Mouse (Mus musculus) spleen, adult 2 months (tissue): ENCODE measurements around the gene Prkn.

Experiments
- CTCF ChIP-seq: fragments of 200-500 bp; IDR thresholded peaks from 2 replicates; pipeline ENCODE4 v1.5.1; 2011; ENCODE audit warnings: mild to moderate bottlenecking, inconsistent platforms; ENCODE audit not compliant: insufficient read depth, insufficient read length, insufficient replicate concordance; ENCODE audit errors: extremely low read depth
- POLR2A ChIP-seq: fragments of 200-500 bp; IDR thresholded peaks from 2 replicates; pipeline ENCODE4 v1.6.1; 2011; ENCODE audit warnings: low read depth, low read length, inconsistent platforms

GRCm38 (mm10) chr17:12061381-12061780 is 1221.2 kb downstream of the Prkn start:
- no peak for TF ChIP-seq CTCF
- no peak for TF ChIP-seq POLR2A
